ENCODE assay signal across 14 mouse cellular contexts in genomic region chr4:138739136-138739851, GRCm38 (mm10). TPM values are rescaled to one million over a fixed set of nuclear protein-coding genes. Genes with fewer than 3 reads are reported as not detected.
DNase-seq lines count a peak whose midpoint lies in the region; ATAC-seq and TF ChIP-seq lines count a peak whose summit lies in the region.
"Had no signal": no experiment of that assay in that cellular context is flagged by ENCODE, and none has a peak within 500 bp of the region (broad histone marks: within the 10 kb centered on the region; RNA-seq: fewer than 3 reads in every experiment).

No protein-coding gene starts in this region.

- H3K4me2 ChIP-seq in limb, embryonic 12.5 days: no peak overlapping the region

- TF ChIP-seq CTCF in brain, embryonic 14.5 days (IDR thresholded peaks at IDR 0.05; ENCODE audit: borderline replicate concordance, extremely low read depth, insufficient read depth, insufficient read length): no peak

- DNase-seq in cerebellum, adult 9-10 months: peak; percentile 43
- no peak for DNase-seq in cerebellum, postnatal 10 days
- peak; percentile 39 to 60 for DNase-seq in left cerebral cortex, adult 18-20 months (ENCODE audit: low spot score in 2 of 2)
- no peak for DNase-seq in left cerebral cortex, adult 9 months (ENCODE audit: low spot score in 2 of 2)
- peak; percentile 36 for DNase-seq in brain, embryonic 14.5 days (ENCODE audit: low read depth)
- no peak for DNase-seq in gastrocnemius, postnatal 10 days
- no peak for DNase-seq in urinary bladder, adult 2 months (ENCODE audit: low spot score)
- DNase-seq: B cell, adult 2 months; liver, postnatal 0 days had no signal

- H3K27me3 ChIP-seq in limb, embryonic 12.5 days: no peaks in the 10 kb centered on the region

- peaks cover 34% of the 10 kb centered on the region for H3K4me1 ChIP-seq in limb, embryonic 12.5 days (replicated peaks)

- WGBS in limb, embryonic 12.5 days: 10% methylated on average over 7 of the region's 7 CpGs

- peak overlapping the region; percentile 59; the same call in 1 of the 2 replicates for H3K27ac ChIP-seq in limb, embryonic 12.5 days

- H3K36me3 ChIP-seq in limb, embryonic 12.5 days: no peaks in the 10 kb centered on the region

- no peak for TF ChIP-seq POLR2A in brain, embryonic 14.5 days (IDR thresholded peaks at IDR 0.05; ENCODE audit: borderline replicate concordance, extremely low read depth, insufficient read depth, insufficient read length, poor library complexity, severe bottlenecking)

- H3K9ac ChIP-seq in limb, embryonic 12.5 days (replicated peaks): no peak overlapping the region
- H3K9ac ChIP-seq: liver, postnatal 0 days had no signal

- H3K9me3 ChIP-seq in limb, embryonic 12.5 days: no peaks in the 10 kb centered on the region

- 0 out of 2 replicates have a peak, but pooled peaks have one; percentile 28 for ATAC-seq in limb, embryonic 12.5 days (ENCODE audit: insufficient number of reproducible peaks, insufficient read depth, low FRiP score, low TSS enrichment, low read depth)
- ATAC-seq: liver, postnatal 0 days; Patski had no signal

- H3K4me3 ChIP-seq in limb, embryonic 12.5 days (replicated peaks): no peak overlapping the region
- H3K4me3 ChIP-seq: erythroblast, embryonic 14.5 days; myocyte had no signal

RNA-seq across cellular contexts. Expression of gene Ubxn10, which starts 2.3 kb away (rescaled TPM):
- 1 to 10 TPM in 1 of 2 experiments, under 1 TPM in 1; 0.56 to 1.2 TPM for total RNA-seq in left cerebral cortex, adult 18-20 months (2021)
- polyA plus RNA-seq in brain, embryonic 14.5 days (2012; rRNA removed): 3.8 and 5.3 TPM in 2 replicates
- polyA plus RNA-seq in limb, embryonic 12.5 days (2016; fragmentation: Nextera tagmentation; extraction: Ambion mirVana): 1.0 TPM in 2 replicates
- total RNA-seq in gastrocnemius, postnatal 10 days (2021): under 1 TPM; 0.20 to 0.28 TPM
- polyA plus RNA-seq in urinary bladder, adult 2 months (2012; rRNA removed): 0.10 and 0.25 TPM in 2 replicates
- total RNA-seq: granulocyte monocyte progenitor cell, adult 5-6 weeks had no signal
- polyA plus RNA-seq: erythroblast, embryonic 14.5 days; myocyte; Patski had no signal

RNA-seq across cellular contexts. Expression of gene Pla2g2c, which starts 14.7 kb away (rescaled TPM):
- total RNA-seq in left cerebral cortex, adult 18-20 months (2021): under 1 TPM in 1 of 2 experiments, not detected in 1; 0.35 TPM
- polyA plus RNA-seq in brain, embryonic 14.5 days (2012; rRNA removed): 0.24 and 0.63 TPM in 2 replicates
- polyA plus RNA-seq in limb, embryonic 12.5 days (2016; fragmentation: Nextera tagmentation; extraction: Ambion mirVana): 0.38 and 0.92 TPM in 2 replicates
- total RNA-seq in gastrocnemius, postnatal 10 days (2021): under 1 TPM in 1 of 2 experiments, not detected in 1; 0.16 TPM
- polyA plus RNA-seq in urinary bladder, adult 2 months (2012; rRNA removed): not detected in 2 replicates
- total RNA-seq: granulocyte monocyte progenitor cell, adult 5-6 weeks had no signal
- polyA plus RNA-seq: erythroblast, embryonic 14.5 days; liver, postnatal 0 days; myocyte; Patski had no signal

RNA-seq across cellular contexts. Expression of gene Pla2g2f, which starts 18.1 kb away (rescaled TPM):
- total RNA-seq in left cerebral cortex, adult 18-20 months (2021): under 1 TPM in 1 of 2 experiments, not detected in 1; 0.14 TPM
- 0.16 and 1.2 TPM in 2 replicates for polyA plus RNA-seq in brain, embryonic 14.5 days (2012; rRNA removed)
- polyA plus RNA-seq in limb, embryonic 12.5 days (2016; fragmentation: Nextera tagmentation; extraction: Ambion mirVana): 0.24 and 0.33 TPM in 2 replicates
- total RNA-seq in gastrocnemius, postnatal 10 days (2021): not detected
- polyA plus RNA-seq in urinary bladder, adult 2 months (2012; rRNA removed): not detected in 2 replicates
- total RNA-seq: granulocyte monocyte progenitor cell, adult 5-6 weeks had no signal
- polyA plus RNA-seq: erythroblast, embryonic 14.5 days; liver, postnatal 0 days; myocyte; Patski had no signal

RNA-seq across cellular contexts. Expression of gene Pla2g2d, which starts 36.2 kb away (rescaled TPM):
- total RNA-seq in left cerebral cortex, adult 18-20 months (2021): under 1 TPM; 0.47 to 0.77 TPM
- 0.13 and 0.14 TPM in 2 replicates for polyA plus RNA-seq in brain, embryonic 14.5 days (2012; rRNA removed)
- polyA plus RNA-seq in limb, embryonic 12.5 days (2016; fragmentation: Nextera tagmentation; extraction: Ambion mirVana): not detected in 2 replicates
- not detected for total RNA-seq in gastrocnemius, postnatal 10 days (2021)
- polyA plus RNA-seq in urinary bladder, adult 2 months (2012; rRNA removed): 5.2 and 6.4 TPM in 2 replicates
- total RNA-seq: granulocyte monocyte progenitor cell, adult 5-6 weeks had no signal
- polyA plus RNA-seq: erythroblast, embryonic 14.5 days had no signal

Comparison
In these comparisons a context has a peak if more than half of its experiments do, and no peak if none do; other contexts are left out.
1. DNase-seq: peak in cerebellum, adult 9-10 months (single experiment), left cerebral cortex, adult 18-20 months (2 of 2) and brain, embryonic 14.5 days (single experiment); none in cerebellum, postnatal 10 days (0 of 2), left cerebral cortex, adult 9 months (0 of 2), gastrocnemius, postnatal 10 days (single experiment) and urinary bladder, adult 2 months (single experiment).